Mouse (Mus musculus) CD4-positive, CD25-positive, alpha-beta regulatory T cell, adult 2 months (primary cell): Measurements from ENCODE around the gene Mast3.

ENCODE experiments used
- DNase-seq: peaks from one replicate; pipeline ENCODE4 v3.0.0-alpha.2; 2012; ENCODE audit warnings: low read depth, low spot score

Gene Mast3

GRCm38 (mm10) chr8:70803761-70804480, 933 bp downstream of the Mast3 start:
- peak; percentile 59 for DNase-seq

GRCm38 (mm10) chr8:70802786-70803510, 1.9 kb downstream of the Mast3 start:
- no peak for DNase-seq

- no peak for DNase-seq
These were observed 3.0 kb downstream of the Mast3 start for GRCm38 (mm10) chr8:70801830-70802229.

GRCm38 (mm10) chr8:70801156-70801555, 3.7 kb downstream of the Mast3 start:
- peak; percentile 72 for DNase-seq

GRCm38 (mm10) chr8:70800648-70801047, 4.2 kb downstream of the Mast3 start:
- DNase-seq = no peak

- no peak for DNase-seq
These were observed 6.6 kb downstream of the Mast3 start for GRCm38 (mm10) chr8:70798281-70798680.

GRCm38 (mm10) chr8:70797081-70798070, 7.5 kb downstream of the Mast3 start:
- peak; percentile 91 for DNase-seq

GRCm38 (mm10) chr8:70796403-70797080, 8.3 kb downstream of the Mast3 start:
- no peak for DNase-seq

GRCm38 (mm10) chr8:70795370-70795769, 9.5 kb downstream of the Mast3 start:
- DNase-seq = no peak

- no peak for DNase-seq
These were observed 10.6 kb downstream of the Mast3 start for GRCm38 (mm10) chr8:70794215-70794614.

GRCm38 (mm10) chr8:70792700-70793099, 12.2 kb downstream of the Mast3 start:
- DNase-seq = peak; percentile 92

- peak; percentile 99 for DNase-seq
These were observed 12.7 kb downstream of the Mast3 start for GRCm38 (mm10) chr8:70791975-70792691.

- DNase-seq = peak; percentile 86
These were observed 13.6 kb downstream of the Mast3 start for GRCm38 (mm10) chr8:70791294-70791701.

- DNase-seq = no peak
These were observed 14.0 kb downstream of the Mast3 start for GRCm38 (mm10) chr8:70790846-70791245.

- no peak for DNase-seq
These were observed 15.8 kb downstream of the Mast3 start for GRCm38 (mm10) chr8:70789046-70789445.

- no peak for DNase-seq
These were observed 16.8 kb downstream of the Mast3 start for GRCm38 (mm10) chr8:70787941-70788667.

- no peak for DNase-seq
These were observed 17.8 kb downstream of the Mast3 start for GRCm38 (mm10) chr8:70787051-70787445.

GRCm38 (mm10) chr8:70786291-70787050, 18.4 kb downstream of the Mast3 start:
- no peak for DNase-seq

GRCm38 (mm10) chr8:70780093-70780492, 24.8 kb downstream of the Mast3 start:
- no peak for DNase-seq
